Mouse (Mus musculus): Measurements from ENCODE around the gene Zfp385c.

- TF ChIP-seq CTCF (IDR thresholded peaks at IDR 0.05 in 2 of 3, conservative IDR thresholded peaks at IDR 0.05 in 1 of 3; ENCODE audit: control insufficient read depth in 1 of 3, insufficient read depth in 1 of 3, low read depth in 2 of 3, low read length in 3 of 3, poor library complexity in 1 of 3, severe bottlenecking in 1 of 3): no peak
- TF ChIP-seq EP300 (IDR thresholded peaks at IDR 0.05; ENCODE audit: low read depth in 1 of 2, low read length in 2 of 2): no peak
- TF ChIP-seq TAL1 (IDR thresholded peaks at IDR 0.05; ENCODE audit: low read length): no peak
- TF ChIP-seq JUND (IDR thresholded peaks at IDR 0.05; ENCODE audit: low read depth, low read length): no peak
- TF ChIP-seq POLR2A (IDR thresholded peaks at IDR 0.05; ENCODE audit: control insufficient read depth in 1 of 2, insufficient read depth in 1 of 2, low read depth in 1 of 2, low read length in 2 of 2, poor library complexity in 1 of 2): no peak
- no peak for TF ChIP-seq POLR2AphosphoS5 (IDR thresholded peaks at IDR 0.05; ENCODE audit: borderline replicate concordance, low read depth, low read length)
- no peak for TF ChIP-seq ZNF384 (IDR thresholded peaks at IDR 0.05; ENCODE audit: low read depth, low read length)
- no peak for TF ChIP-seq MXI1 (IDR thresholded peaks at IDR 0.05; ENCODE audit: low read depth, low read length)
- TF ChIP-seq NELFE (IDR thresholded peaks at IDR 0.05; ENCODE audit: low read depth, low read length): no peak
- TF ChIP-seq GATA1 (IDR thresholded peaks at IDR 0.05; ENCODE audit: low read depth, low read length): no peak
- no peak for TF ChIP-seq UBTF (IDR thresholded peaks at IDR 0.05; ENCODE audit: borderline replicate concordance, insufficient read depth, low read depth, low read length)
These were observed 5.0 kb downstream of the Zfp385c start for GRCm38 (mm10) chr11:100687265-100687664.

All from MEL (cell line).